Mouse (Mus musculus) gastrocnemius, postnatal 25 days (tissue): Measurements from ENCODE around the gene Krtap15. TPM values are rescaled to one million over a fixed set of nuclear protein-coding genes. Genes with fewer than 3 reads are reported as not detected.

ENCODE experiments used
- DNase-seq: peaks from one replicate; pipeline ENCODE4 v3.0.0; 2022
- long read RNA-seq, 2 experiments: library from polyadenylated mRNA; stranded (forward); transcript quantifications; one replicate each; pipeline ENCODE4 v2.0.0; 2021
- total RNA-seq, 2 experiments: library from RNA; stranded (reverse); gene quantifications; 1 replicate in 1 of 2; 2 replicates in 1 of 2; pipeline ENCODE4 v1.2.3; 2021

The Krtap15 gene
- total RNA-seq: not detected
- long read RNA-seq, experiment 1: 0 reads
- long read RNA-seq, experiment 2: 0 reads

- peak; percentile 69 for DNase-seq
Observed at GRCm38 (mm10) chr16:88820066-88820465, at the start of gene Krtap15. Gene Krtap15, plus strand, starts transcription at chr16:88820215.

- DNase-seq: no peak
Observed at GRCm38 (mm10) chr16:88774106-88774505, 45.9 kb upstream of the Krtap15 start, which contains the start of gene 2310057N15Rik. Gene 2310057N15Rik, minus strand, starts transcription at chr16:88774206.

- no peak for DNase-seq
Observed at GRCm38 (mm10) chr16:88777596-88777995, 42.4 kb upstream of the Krtap15 start, which contains the start of gene Gm5965. Gene Gm5965, plus strand, starts transcription at chr16:88777896.

GRCm38 (mm10) chr16:88786786-88787185 is 33.2 kb upstream of the Krtap15 start:
- DNase-seq: no peak

- no peak for DNase-seq
Observed at GRCm38 (mm10) chr16:88811827-88812226, 8.2 kb upstream of the Krtap15 start, which contains the start of gene Gm20741. Gene Gm20741, minus strand, starts transcription at chr16:88812220.

- no peak for DNase-seq
Observed at GRCm38 (mm10) chr16:88823736-88824135, 3.7 kb downstream of the Krtap15 start.

GRCm38 (mm10) chr16:88826095-88826652 is 6.2 kb downstream of the Krtap15 start, which contains the start of gene Krtap14:
Gene Krtap14, minus strand, starts transcription at chr16:88826145.
- no peak for DNase-seq

- no peak for DNase-seq
Observed at GRCm38 (mm10) chr16:88826978-88827377, 7.0 kb downstream of the Krtap15 start.

GRCm38 (mm10) chr16:88847363-88847762 is 27.3 kb downstream of the Krtap15 start:
- DNase-seq: no peak

- no peak for DNase-seq
Observed at GRCm38 (mm10) chr16:88848558-88848957, 28.5 kb downstream of the Krtap15 start.

- no peak for DNase-seq
Observed at GRCm38 (mm10) chr16:88851450-88851849, 31.4 kb downstream of the Krtap15 start.

GRCm38 (mm10) chr16:88864887-88865407 is 44.9 kb downstream of the Krtap15 start:
- no peak for DNase-seq

GRCm38 (mm10) chr16:88869311-88869710 is 49.3 kb downstream of the Krtap15 start, which contains the start of gene Krtap19-1:
Gene Krtap19-1, minus strand, starts transcription at chr16:88869411.
- DNase-seq: no peak

- DNase-seq: no peak
Observed at GRCm38 (mm10) chr16:88874169-88874568, 54.2 kb downstream of the Krtap15 start, which contains the start of gene Krtap19-2. Gene Krtap19-2, minus strand, starts transcription at chr16:88874269.

- no peak for DNase-seq
Observed at GRCm38 (mm10) chr16:88877938-88878337, 57.9 kb downstream of the Krtap15 start, which contains the start of gene Krtap19-3. Gene Krtap19-3, minus strand, starts transcription at chr16:88878038.

Other genes starting within 250 kb of the Krtap15 start
- not detected for gene Krtap24-1, start 207.9 kb upstream of the Krtap15 start, total RNA-seq
- not detected for gene 2310079G19Rik, start 192.5 kb upstream of the Krtap15 start, total RNA-seq
- gene Krtap26-1, start 172.4 kb upstream of the Krtap15 start, total RNA-seq: not detected
- not detected for gene Krtap27-1, start 148.5 kb upstream of the Krtap15 start, total RNA-seq
- not detected for gene 2310061N02Rik, start 112.3 kb upstream of the Krtap15 start, total RNA-seq
- not detected for gene Krtap13-1, start 91.4 kb upstream of the Krtap15 start, total RNA-seq
- not detected for gene Krtap13, start 68.6 kb upstream of the Krtap15 start, total RNA-seq
- not detected for gene 2310034C09Rik, start 61.4 kb upstream of the Krtap15 start, total RNA-seq
- gene 2310057N15Rik, start 46.0 kb upstream of the Krtap15 start, total RNA-seq: not detected
- not detected for gene Gm5965, start 42.3 kb upstream of the Krtap15 start, total RNA-seq
- not detected for gene Gm20741, start 8.0 kb upstream of the Krtap15 start, total RNA-seq
- not detected for gene Krtap14, start 5.9 kb downstream of the Krtap15 start, total RNA-seq
- not detected for gene Krtap19-1, start 49.2 kb downstream of the Krtap15 start, total RNA-seq
- gene Krtap19-2, start 54.1 kb downstream of the Krtap15 start, total RNA-seq: not detected
- not detected for gene Krtap19-3, start 57.8 kb downstream of the Krtap15 start, total RNA-seq
- not detected for gene Krtap19-4, start 64.9 kb downstream of the Krtap15 start, total RNA-seq
- not detected for gene Krtap19-5, start 76.2 kb downstream of the Krtap15 start, total RNA-seq
- not detected for gene Krtap19-9b, start 112.0 kb downstream of the Krtap15 start, total RNA-seq
- gene Krtap16-3, start 142.7 kb downstream of the Krtap15 start, total RNA-seq: not detected
- gene Krtap22-2, start 190.5 kb downstream of the Krtap15 start, total RNA-seq: not detected
- not detected for gene Gm10229, start 195.1 kb downstream of the Krtap15 start, total RNA-seq
- not detected for gene Krtap6-1, start 211.5 kb downstream of the Krtap15 start, total RNA-seq
- not detected for gene Gm10228, start 221.3 kb downstream of the Krtap15 start, total RNA-seq
- gene Krtap6-5, start 227.7 kb downstream of the Krtap15 start, total RNA-seq: not detected
- not detected for gene 1110025L11Rik, start 243.8 kb downstream of the Krtap15 start, total RNA-seq